Mouse (Mus musculus): Measurements from ENCODE around the gene Smo. TPM values are rescaled to one million over a fixed set of nuclear protein-coding genes. Genes with fewer than 3 reads are reported as not detected.

Gene Smo
- polyA plus RNA-seq (2015; fragmentation: Nextera tagmentation; extraction: Ambion mirVana), result 55.4 and 58.5 TPM in 2 replicates

DNA sequence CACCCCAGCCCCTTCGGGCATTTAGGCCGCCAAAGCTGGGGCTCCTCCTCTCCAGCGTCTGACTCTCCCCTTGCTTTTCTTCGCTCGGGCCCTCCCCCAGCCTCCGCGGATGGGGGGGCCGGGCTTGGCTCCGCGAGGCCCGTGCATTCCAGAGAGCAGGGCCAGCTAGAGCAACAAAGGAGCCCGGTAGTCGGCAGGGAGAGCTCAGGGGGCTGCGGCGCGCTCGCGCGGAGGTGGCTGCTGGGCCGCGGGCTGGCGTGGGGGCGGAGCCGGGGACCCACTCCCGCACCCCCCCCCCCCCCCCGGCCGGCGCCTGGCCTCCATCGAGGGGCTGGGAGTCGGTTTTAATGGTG lies at the start of gene Smo:
Gene Smo, plus strand, starts transcription at position 168 of the 353 bp plus-strand sequence.
- peak within 1 kb of the TSS; percentile 97 for H3K4me3 ChIP-seq
- H3K4me1 ChIP-seq, result peaks cover 33% of the 10 kb centered on the region
- peak within 1 kb of the TSS; percentile 99 for H3K4me2 ChIP-seq (replicated peaks)
- H3K27me3 ChIP-seq, result no peaks in the 10 kb centered on the region
- H3K36me3 ChIP-seq, result peaks cover 19% of the 10 kb centered on the region
- WGBS, result under 1% methylated on average over 28 of the region's 30 CpGs
- peak within 1 kb of the TSS; percentile 100 for H3K9ac ChIP-seq
- no peaks in the 10 kb centered on the region for H3K9me3 ChIP-seq
- peak within 1 kb of the TSS; percentile 100 for H3K27ac ChIP-seq
- ATAC-seq (ENCODE audit: low FRiP score, low read depth), result peak; percentile 99

DNA sequence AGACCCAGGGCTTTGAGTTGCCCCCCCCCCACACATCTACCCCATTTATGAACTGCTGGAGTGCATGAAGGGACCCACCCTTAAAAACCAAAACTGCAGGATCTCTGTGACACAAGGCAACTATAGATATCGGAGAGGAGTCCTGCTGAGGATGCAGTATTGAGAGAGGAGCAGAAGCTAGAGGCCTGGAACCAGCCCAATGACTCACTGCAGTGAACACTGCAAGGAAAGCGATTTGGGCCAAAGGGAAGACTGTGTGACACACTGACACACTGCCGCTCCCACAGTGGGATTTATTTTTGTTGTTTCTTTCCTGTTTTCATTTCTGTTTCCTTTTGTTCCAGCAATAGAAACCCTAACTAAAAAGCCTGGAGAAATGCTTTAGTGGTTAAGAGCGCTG lies 49.4 kb upstream of the Smo start:
- Histone ChIP-seq H3K4me3 (no peak overlapping the region), H3K27me3 (0 out of 2 replicates have a peak, but pooled peaks cover under 1% of the 10 kb centered on the region), H3K36me3 (no peaks in the 10 kb centered on the region), H3K4me2 (replicated peaks) (no peak overlapping the region), H3K27ac (no peak overlapping the region), H3K4me1 (no peaks in the 10 kb centered on the region), H3K9ac (no peak overlapping the region), H3K9me3 (no peaks in the 10 kb centered on the region)
- WGBS, result 86% methylated on average over 4 of the region's 4 CpGs
- no peak for ATAC-seq (ENCODE audit: low FRiP score, low read depth)

DNA sequence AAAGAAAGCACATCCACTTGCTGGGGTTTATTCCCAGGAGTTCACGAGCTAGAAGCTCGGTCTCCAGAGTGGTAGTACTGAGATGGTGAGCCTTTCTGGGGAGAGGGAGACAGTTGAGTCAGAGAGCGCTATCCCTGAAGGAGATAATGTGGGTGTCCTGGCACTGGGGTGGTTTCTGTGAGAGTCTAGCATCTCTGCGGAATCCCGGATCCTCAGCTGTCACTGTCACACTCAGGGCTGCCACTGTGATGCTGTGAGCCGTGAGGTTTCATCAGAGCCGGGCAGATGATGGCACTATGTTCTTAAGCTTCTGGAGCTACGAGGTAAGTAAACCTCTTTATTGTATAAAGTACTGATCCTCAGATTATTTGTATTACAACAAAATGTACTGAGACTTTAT lies 45.8 kb upstream of the Smo start:
- Histone ChIP-seq H3K36me3 (no peaks in the 10 kb centered on the region), H3K4me1 (0 out of 2 replicates have a peak, but pooled peaks cover 5% of the 10 kb centered on the region), H3K9ac (no peak overlapping the region), H3K27ac (no peak overlapping the region), H3K4me2 (replicated peaks) (no peak overlapping the region), H3K4me3 (no peak overlapping the region), H3K27me3 (peaks cover 31% of the 10 kb centered on the region), H3K9me3 (no peaks in the 10 kb centered on the region)
- no peak for ATAC-seq (ENCODE audit: low FRiP score, low read depth)
- 77% methylated on average over 8 of the region's 8 CpGs for WGBS

DNA sequence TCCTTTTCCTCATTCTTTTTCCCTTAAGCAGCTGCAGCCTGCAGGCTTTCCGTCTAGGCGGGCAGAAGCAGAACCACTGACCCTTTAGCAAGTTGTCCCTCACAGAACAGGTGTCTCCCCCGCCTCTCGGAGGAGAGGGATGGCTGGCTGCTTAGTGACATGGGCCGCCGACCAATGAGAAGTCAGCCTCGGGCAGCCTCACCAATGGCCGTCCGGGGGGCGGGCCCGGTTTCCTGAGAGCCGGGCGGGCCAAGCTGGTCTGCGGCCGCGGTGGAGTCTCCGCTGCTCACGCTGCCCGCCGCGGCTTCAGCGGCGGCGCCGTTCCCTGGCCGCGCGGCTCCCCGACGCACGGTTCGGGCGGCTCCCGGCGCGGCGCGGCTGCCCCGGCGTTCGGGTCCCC lies 41.4 kb upstream of the Smo start, which contains the start of gene Tspan33:
Gene Tspan33, plus strand, starts transcription at position 270 of the 400 bp plus-strand sequence.
- under 1% methylated on average over 36 of the region's 41 CpGs for WGBS
- no peaks in the 10 kb centered on the region for H3K36me3 ChIP-seq
- no peak within 1 kb of the TSS for H3K27ac ChIP-seq
- peak within 1 kb of the TSS; percentile 100 for H3K4me2 ChIP-seq (replicated peaks)
- H3K4me3 ChIP-seq, result peak within 1 kb of the TSS; percentile 74
- peaks cover 50% of the 10 kb centered on the region for H3K27me3 ChIP-seq
- peaks cover 10% of the 10 kb centered on the region; the same call in 1 of the 2 replicates for H3K4me1 ChIP-seq
- H3K9me3 ChIP-seq, result no peaks in the 10 kb centered on the region
- H3K9ac ChIP-seq, result peak within 1 kb of the TSS; percentile 73
- peak; percentile 98 for ATAC-seq (ENCODE audit: low FRiP score, low read depth)

DNA sequence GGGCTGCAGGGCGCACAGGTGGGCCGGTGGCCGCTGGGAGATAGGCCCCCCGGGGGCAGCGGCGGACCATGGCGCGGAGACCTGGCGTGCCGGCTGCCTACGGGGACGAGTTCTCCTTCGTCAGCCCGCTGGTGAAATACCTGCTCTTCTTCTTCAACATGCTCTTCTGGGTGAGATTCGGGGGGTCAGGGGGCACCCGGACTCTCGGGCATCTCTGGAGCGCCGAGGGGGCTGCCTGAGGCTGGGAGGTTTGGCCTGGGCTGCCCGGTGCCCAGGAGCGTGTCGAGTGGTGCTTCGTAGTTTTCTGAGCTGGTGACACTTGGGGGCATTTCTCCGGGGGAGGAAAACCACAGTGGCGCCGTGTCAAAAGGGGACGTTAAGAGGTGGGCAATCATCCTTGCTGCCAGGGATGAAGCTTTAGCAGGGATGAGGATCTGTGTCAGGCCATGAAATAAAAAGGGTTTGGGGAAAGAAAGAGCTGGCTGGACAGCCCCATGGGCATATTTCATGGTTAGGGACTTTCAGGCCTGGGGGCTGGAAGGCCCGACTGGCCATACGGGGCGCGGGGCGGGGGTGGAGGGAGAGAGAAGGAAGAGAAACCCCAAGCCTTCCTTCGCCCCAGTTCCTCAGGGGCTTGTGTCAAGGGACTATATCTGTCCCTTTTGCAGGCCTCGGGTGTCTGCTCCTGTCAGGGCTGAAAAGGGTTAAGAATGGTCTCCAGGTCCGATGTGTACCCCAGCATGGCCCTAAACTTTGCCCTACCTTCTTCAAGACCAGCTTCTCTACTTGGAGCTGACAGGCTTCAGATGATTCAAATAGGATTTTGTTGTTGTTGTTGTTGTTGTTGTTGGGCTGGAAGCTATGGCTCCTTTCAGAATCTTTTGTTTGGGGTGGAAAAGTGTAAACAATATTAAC lies 40.7 kb upstream of the Smo start:
- Histone ChIP-seq H3K27me3 (peaks cover 50% of the 10 kb centered on the region), H3K4me3 (peak overlapping the region; percentile 74), H3K4me1 (peaks cover 10% of the 10 kb centered on the region; the same call in 1 of the 2 replicates), H3K9me3 (no peaks in the 10 kb centered on the region), H3K27ac (no peak overlapping the region), H3K9ac (peak overlapping the region; percentile 73), H3K36me3 (no peaks in the 10 kb centered on the region), H3K4me2 (replicated peaks) (peak overlapping the region; percentile 100)
- 4% methylated on average over 35 of the region's 35 CpGs for WGBS
- ATAC-seq (ENCODE audit: low FRiP score, low read depth), result no peak

DNA sequence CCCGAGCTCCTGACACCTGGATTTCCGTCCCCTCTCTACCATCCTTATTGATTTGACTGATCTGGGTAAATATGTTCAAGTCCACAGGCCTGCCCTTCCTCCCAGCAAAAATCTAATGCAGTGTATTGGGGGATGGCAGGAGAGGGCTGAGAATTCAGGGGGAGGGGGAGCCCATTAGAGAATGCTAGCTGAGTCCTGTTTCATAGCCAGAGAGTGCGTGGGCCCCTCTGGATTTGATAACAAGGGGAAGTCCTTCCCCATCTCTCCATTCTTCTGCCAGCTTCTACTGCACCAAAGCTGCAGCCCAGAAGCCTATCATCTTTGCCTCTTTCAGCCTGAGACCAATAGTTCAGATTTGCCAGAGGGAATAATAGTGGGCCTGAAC lies 40.0 kb upstream of the Smo start:
- no peaks in the 10 kb centered on the region for H3K9me3 ChIP-seq
- no peak overlapping the region for H3K9ac ChIP-seq
- no peaks in the 10 kb centered on the region for H3K36me3 ChIP-seq
- ATAC-seq (ENCODE audit: low FRiP score, low read depth), result no peak
- peaks cover 10% of the 10 kb centered on the region; the same call in 1 of the 2 replicates for H3K4me1 ChIP-seq
- H3K4me2 ChIP-seq (replicated peaks), result peak overlapping the region; percentile 100; the same call in 1 of the 2 replicates
- peaks cover 50% of the 10 kb centered on the region for H3K27me3 ChIP-seq
- whole genome bisulfite sequencing, result 66% methylated on average over 3 of the region's 3 CpGs
- H3K4me3 ChIP-seq, result no peak overlapping the region
- H3K27ac ChIP-seq, result no peak overlapping the region

DNA sequence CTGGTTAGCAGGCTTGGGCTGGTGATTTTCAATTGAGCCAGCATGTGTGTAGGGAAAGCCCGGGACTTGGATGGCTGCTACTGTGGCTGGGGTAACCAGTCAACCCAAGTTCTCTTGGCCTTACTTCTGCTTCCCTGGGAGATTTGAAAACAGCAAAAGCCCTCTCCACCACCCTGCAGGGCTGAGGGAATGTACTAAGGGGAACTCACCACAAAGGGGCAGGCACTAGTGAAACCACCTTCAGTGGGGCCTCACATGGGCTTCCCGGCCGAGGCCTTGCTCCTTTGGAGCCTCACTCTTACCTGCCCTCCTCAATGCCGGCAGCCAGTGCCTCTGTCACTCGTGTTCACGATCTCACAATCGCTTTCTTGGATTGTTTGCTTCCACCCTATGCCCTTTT lies 39.3 kb upstream of the Smo start:
- Histone ChIP-seq H3K9ac (no peak overlapping the region), H3K4me1 (peaks cover 10% of the 10 kb centered on the region; the same call in 1 of the 2 replicates), H3K9me3 (no peaks in the 10 kb centered on the region), H3K27me3 (peaks cover 49% of the 10 kb centered on the region), H3K4me2 (replicated peaks) (no peak overlapping the region; the same call in 1 of the 2 replicates), H3K4me3 (no peak overlapping the region), H3K27ac (no peak overlapping the region), H3K36me3 (no peaks in the 10 kb centered on the region)
- ATAC-seq (ENCODE audit: low FRiP score, low read depth), result no peak
- 79% methylated on average over 7 of the region's 7 CpGs for WGBS

DNA sequence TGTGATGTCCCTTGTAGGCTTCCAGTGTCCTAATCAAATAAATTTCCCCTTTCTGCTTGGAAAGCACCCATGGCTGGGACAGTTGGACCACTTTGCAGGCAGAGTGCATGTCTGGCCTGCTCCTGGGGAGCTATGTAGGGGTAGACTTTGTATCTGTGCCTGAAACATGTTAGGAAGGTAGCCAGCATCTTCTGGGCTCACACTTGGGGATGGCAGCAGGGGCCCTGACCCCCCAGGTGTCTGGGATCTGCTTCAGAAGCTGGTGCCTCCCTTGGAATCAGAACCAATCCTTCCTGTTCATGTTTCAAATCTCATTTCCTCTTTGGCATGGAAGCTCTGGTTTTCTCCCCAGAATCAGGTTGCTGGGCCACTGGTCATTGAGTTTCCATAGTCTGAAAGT lies 38.2 kb upstream of the Smo start:
- no peaks in the 10 kb centered on the region for H3K9me3 ChIP-seq
- H3K9ac ChIP-seq, result no peak overlapping the region
- H3K4me3 ChIP-seq, result no peak overlapping the region
- H3K36me3 ChIP-seq, result no peaks in the 10 kb centered on the region
- H3K27me3 ChIP-seq, result peaks cover 39% of the 10 kb centered on the region
- H3K4me1 ChIP-seq, result peaks cover 10% of the 10 kb centered on the region; the same call in 1 of the 2 replicates
- no peak overlapping the region for H3K4me2 ChIP-seq (replicated peaks)
- no peak for ATAC-seq (ENCODE audit: low FRiP score, low read depth)
- H3K27ac ChIP-seq, result no peak overlapping the region

DNA sequence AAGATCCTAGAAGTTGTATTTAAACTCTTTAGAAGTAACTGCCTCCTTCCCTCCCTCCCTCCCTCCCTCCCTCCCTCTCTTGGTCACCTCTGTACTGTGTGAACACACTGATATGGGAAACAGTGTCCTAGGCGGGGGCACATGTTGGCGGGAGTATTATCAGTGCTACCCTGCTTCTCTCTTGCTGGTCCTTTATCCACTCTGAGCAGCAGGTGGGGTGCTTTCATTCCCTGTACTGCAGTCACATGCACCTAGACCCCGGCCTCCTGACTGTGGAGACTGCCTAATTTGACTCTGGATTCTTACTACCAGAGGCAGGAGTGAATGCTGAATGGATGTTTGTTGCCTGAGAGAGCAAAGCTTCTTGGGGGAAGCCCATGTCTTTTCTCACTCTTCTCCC lies 37.8 kb upstream of the Smo start:
- Histone ChIP-seq H3K4me2 (replicated peaks) (no peak overlapping the region), H3K27me3 (peaks cover 35% of the 10 kb centered on the region), H3K4me3 (no peak overlapping the region), H3K9ac (no peak overlapping the region), H3K4me1 (peaks cover 10% of the 10 kb centered on the region; the same call in 1 of the 2 replicates), H3K27ac (no peak overlapping the region), H3K9me3 (no peaks in the 10 kb centered on the region), H3K36me3 (no peaks in the 10 kb centered on the region)
- 56% methylated on average over 3 of the region's 3 CpGs for WGBS
- no peak for ATAC-seq (ENCODE audit: low FRiP score, low read depth)

DNA sequence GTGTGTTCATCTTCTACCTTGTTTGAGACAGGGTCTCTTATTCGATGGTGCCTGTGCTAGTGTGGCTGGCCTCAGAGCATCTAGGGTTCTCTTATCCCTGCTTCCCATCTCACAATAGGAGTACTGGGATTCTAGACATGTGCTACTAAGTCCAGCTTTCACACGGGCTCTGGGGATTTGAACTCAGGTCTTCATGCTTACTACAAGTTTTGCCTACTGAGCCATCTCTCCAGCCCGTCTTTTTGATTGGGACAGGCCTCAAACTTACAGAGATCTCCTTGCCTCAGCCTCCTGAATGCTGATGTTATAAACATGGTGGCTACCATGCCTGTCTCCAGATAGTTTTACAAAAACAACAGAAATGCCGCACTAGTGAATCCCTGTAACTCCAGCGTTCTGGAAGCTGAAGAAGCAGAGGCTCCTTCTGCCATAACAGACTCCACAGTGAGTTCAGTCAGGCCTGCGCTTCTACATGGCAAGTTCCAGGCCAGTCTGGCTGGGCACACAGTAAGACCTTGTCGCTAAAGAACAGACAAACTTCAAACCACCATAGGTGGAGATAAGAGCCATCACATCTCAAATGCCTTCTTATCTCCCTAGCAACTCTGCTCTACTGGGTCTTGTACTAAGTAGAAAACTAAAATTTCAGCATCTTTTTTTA lies 36.1 kb upstream of the Smo start:
- peaks cover 21% of the 10 kb centered on the region for H3K27me3 ChIP-seq
- no peak overlapping the region for H3K4me2 ChIP-seq (replicated peaks)
- 89% methylated on average over 7 of the region's 7 CpGs for WGBS
- H3K27ac ChIP-seq, result no peak overlapping the region
- H3K36me3 ChIP-seq, result no peaks in the 10 kb centered on the region
- no peak overlapping the region for H3K4me3 ChIP-seq
- H3K4me1 ChIP-seq, result peaks cover 7% of the 10 kb centered on the region; the same call in 1 of the 2 replicates
- ATAC-seq (ENCODE audit: low FRiP score, low read depth), result no peak
- H3K9me3 ChIP-seq, result no peaks in the 10 kb centered on the region
- H3K9ac ChIP-seq, result no peak overlapping the region

DNA sequence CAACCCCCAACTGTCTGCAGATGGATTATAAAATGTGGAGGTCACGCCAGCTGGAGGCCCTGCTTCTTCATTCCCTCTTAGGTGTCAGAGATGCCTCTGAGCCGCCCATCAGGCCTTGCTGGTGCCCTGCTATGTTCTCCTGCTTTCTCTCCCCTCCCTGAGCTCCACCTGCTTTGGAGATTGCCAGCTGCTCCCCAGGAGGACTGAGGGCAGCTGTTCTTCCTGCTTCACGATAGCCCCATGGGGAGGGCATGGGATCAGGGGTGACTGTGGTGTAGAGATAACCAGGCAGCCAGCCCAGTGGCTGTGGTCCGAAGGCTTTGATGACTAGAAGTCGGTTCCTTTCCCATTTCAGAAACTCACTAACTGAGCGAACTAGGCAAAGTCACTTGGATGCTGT lies 34.3 kb upstream of the Smo start:
- peak; percentile 57 for ATAC-seq (ENCODE audit: low FRiP score, low read depth)
- no peak overlapping the region for H3K4me3 ChIP-seq
- H3K9me3 ChIP-seq, result no peaks in the 10 kb centered on the region
- no peak overlapping the region for H3K9ac ChIP-seq
- H3K27ac ChIP-seq, result no peak overlapping the region
- H3K27me3 ChIP-seq, result peaks cover 4% of the 10 kb centered on the region; the same call in 1 of the 2 replicates
- H3K36me3 ChIP-seq, result no peaks in the 10 kb centered on the region
- H3K4me1 ChIP-seq, result no peaks in the 10 kb centered on the region
- H3K4me2 ChIP-seq (replicated peaks), result no peak overlapping the region
- WGBS, result 65% methylated on average over 6 of the region's 6 CpGs

DNA sequence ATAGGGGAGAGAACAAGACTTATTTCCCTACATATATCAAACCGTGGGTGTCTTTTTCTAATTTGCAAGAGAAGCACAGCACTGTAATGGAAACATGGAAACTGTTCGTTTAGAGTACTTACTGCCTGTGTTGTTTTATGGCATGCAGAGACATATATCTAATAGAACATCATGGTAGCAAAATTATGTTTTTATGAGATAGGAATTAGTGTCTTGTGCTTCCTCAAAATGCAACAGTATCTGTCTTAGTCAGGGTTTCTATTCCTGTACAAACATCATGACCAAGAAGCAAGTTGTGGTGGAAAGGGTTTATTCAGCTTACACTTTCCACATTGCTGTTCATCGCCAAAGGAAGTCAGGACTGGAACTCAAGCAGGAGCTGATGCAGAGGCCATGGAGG lies 33.2 kb upstream of the Smo start:
- 85% methylated on average over 3 of the region's 3 CpGs for WGBS
- Histone ChIP-seq H3K4me3 (no peak overlapping the region), H3K36me3 (no peaks in the 10 kb centered on the region), H3K27ac (no peak overlapping the region), H3K4me1 (no peaks in the 10 kb centered on the region), H3K9me3 (no peaks in the 10 kb centered on the region), H3K9ac (no peak overlapping the region), H3K27me3 (0 out of 2 replicates have a peak, but pooled peaks cover under 1% of the 10 kb centered on the region), H3K4me2 (replicated peaks) (no peak overlapping the region)
- ATAC-seq (ENCODE audit: low FRiP score, low read depth), result no peak
